ENCODE assay signal across 9 mouse cellular contexts in the genomic region with DNA sequence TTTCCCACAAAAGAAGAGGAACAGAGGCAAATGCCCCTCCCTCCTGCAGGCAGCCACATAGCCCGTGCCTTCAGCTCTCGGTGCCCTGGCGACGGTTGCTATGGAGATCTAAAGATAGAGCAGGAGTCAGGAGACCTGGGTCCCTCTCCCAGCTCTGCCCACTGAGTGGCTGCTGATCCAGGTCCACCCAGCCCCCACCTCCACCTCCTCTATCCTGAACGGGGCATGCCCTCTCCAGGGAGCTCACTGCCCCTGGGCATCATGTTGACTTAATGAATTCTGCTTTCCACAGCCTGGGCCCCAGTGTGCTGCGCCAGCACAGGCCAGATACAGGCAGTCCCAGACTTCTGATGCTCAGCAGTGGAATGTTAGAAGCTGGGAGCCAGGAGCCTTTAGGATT. TPM values are rescaled to one million over a fixed set of nuclear protein-coding genes. Genes with fewer than 3 reads are reported as not detected.
A peak's percentile ranks its signal among the peaks of the same experiment; 100 is the strongest.
DNase-seq lines count a peak whose midpoint lies in the region; ATAC-seq and TF ChIP-seq lines count a peak whose summit lies in the region.
"Had no signal": no experiment of that assay in that cellular context is flagged by ENCODE, and none has a peak within 500 bp of the region (broad histone marks: within the 10 kb centered on the region; RNA-seq: fewer than 3 reads in every experiment).

No protein-coding gene starts in this region.

- peaks cover 12% of the 10 kb centered on the region; the same call in 1 of the 2 replicates for H3K4me1 ChIP-seq in forebrain, embryonic 11.5 days (replicated peaks; ENCODE audit: control insufficient read depth, insufficient read depth, low read length)
- H3K4me1 ChIP-seq in intestine, embryonic 16.5 days (ENCODE audit: control insufficient read depth, insufficient read depth, low read length): no peaks in the 10 kb centered on the region
- H3K4me1 ChIP-seq in neural tube, embryonic 12.5 days: peaks cover 19% of the 10 kb centered on the region

- H3K27ac ChIP-seq in forebrain, embryonic 11.5 days (ENCODE audit: low read depth, low read length): peak overlapping the region; percentile 60
- no peak overlapping the region for H3K27ac ChIP-seq in intestine, embryonic 16.5 days (ENCODE audit: low read length)
- H3K27ac ChIP-seq in left cerebral cortex, adult 2 months: peak overlapping the region; percentile 74
- peak overlapping the region; percentile 65 for H3K27ac ChIP-seq in neural tube, embryonic 12.5 days

- intact Hi-C loops in left cerebral cortex, adult 2 months (cut with DNase I): no loop called here

- no peak for TF ChIP-seq CTCF in left cerebral cortex, adult 2 months (IDR thresholded peaks at IDR 0.05)

- peak; percentile 49 to 54 for DNase-seq in cerebellum, postnatal 14 days
- no peak for DNase-seq in cerebellum, adult 9-10 months
- DNase-seq in forebrain, embryonic 11.5 days (ENCODE audit: low spot score): peak; percentile 83
- DNase-seq in left cerebral cortex, adult 2 months (ENCODE audit: extremely low spot score in 1 of 2, low spot score in 2 of 2): peak; percentile 58 to 79
- no peak for DNase-seq in yolk sac, embryonic 10.5 days (ENCODE audit: low spot score)
- DNase-seq in gastrocnemius, postnatal 4 days (ENCODE audit: low spot score in 2 of 2): no peak

- peak; percentile 91 for ATAC-seq in forebrain, embryonic 11.5 days (replicated peaks; ENCODE audit: low FRiP score)
- peak; percentile 46; the same call in 1 of the 2 replicates for ATAC-seq in intestine, embryonic 16.5 days
- peak; percentile 95 for ATAC-seq in neural tube, embryonic 12.5 days (ENCODE audit: low FRiP score, low read depth)

- no peak overlapping the region; the same call in 1 of the 2 replicates for H3K4me2 ChIP-seq in forebrain, embryonic 11.5 days (ENCODE audit: low read depth, low read length, severe bottlenecking)
- H3K4me2 ChIP-seq in intestine, embryonic 16.5 days (ENCODE audit: low read depth, low read length): no peak overlapping the region
- peak overlapping the region; percentile 27; the same call in 1 of the 2 replicates for H3K4me2 ChIP-seq in neural tube, embryonic 12.5 days (replicated peaks)

- no peak overlapping the region; the same call in 1 of the 2 replicates for H3K9ac ChIP-seq in forebrain, embryonic 11.5 days (ENCODE audit: low read length)
- H3K9ac ChIP-seq in intestine, embryonic 16.5 days (ENCODE audit: low read depth, low read length): no peak overlapping the region
- H3K9ac ChIP-seq in neural tube, embryonic 12.5 days: no peak overlapping the region

- 4% methylated on average over 6 of the region's 6 CpGs for WGBS in forebrain, embryonic 11.5 days
- WGBS in intestine, embryonic 16.5 days: 17% methylated on average over 6 of the region's 6 CpGs
- WGBS in neural tube, embryonic 12.5 days: 4% methylated on average over 6 of the region's 6 CpGs

- no peaks in the 10 kb centered on the region for H3K27me3 ChIP-seq in forebrain, embryonic 11.5 days (ENCODE audit: control insufficient read depth, insufficient read depth, low read length)
- H3K27me3 ChIP-seq in intestine, embryonic 16.5 days (replicated peaks; ENCODE audit: control insufficient read depth, insufficient read depth, low read length): no peaks in the 10 kb centered on the region
- no peaks in the 10 kb centered on the region for H3K27me3 ChIP-seq in neural tube, embryonic 12.5 days (replicated peaks)

- H3K4me3 ChIP-seq in forebrain, embryonic 11.5 days (ENCODE audit: low read depth, low read length): no peak overlapping the region
- H3K4me3 ChIP-seq in intestine, embryonic 16.5 days (ENCODE audit: low read length): no peak overlapping the region
- H3K4me3 ChIP-seq in left cerebral cortex, adult 2 months: no peak overlapping the region
- no peak overlapping the region for H3K4me3 ChIP-seq in neural tube, embryonic 12.5 days
- H3K4me3 ChIP-seq: myocyte had no signal

- H3K36me3 ChIP-seq in forebrain, embryonic 11.5 days (ENCODE audit: control insufficient read depth, insufficient read depth, low read length): no peaks in the 10 kb centered on the region
- no peaks in the 10 kb centered on the region for H3K36me3 ChIP-seq in intestine, embryonic 16.5 days (ENCODE audit: control insufficient read depth, insufficient read depth, low read length)
- no peaks in the 10 kb centered on the region for H3K36me3 ChIP-seq in neural tube, embryonic 12.5 days

- no peaks in the 10 kb centered on the region for H3K9me3 ChIP-seq in forebrain, embryonic 11.5 days (ENCODE audit: control insufficient read depth, low read length)
- H3K9me3 ChIP-seq in intestine, embryonic 16.5 days (ENCODE audit: control insufficient read depth, low read length): no peaks in the 10 kb centered on the region
- no peaks in the 10 kb centered on the region for H3K9me3 ChIP-seq in neural tube, embryonic 12.5 days

RNA-seq across cellular contexts. Expression of gene Cdcp2, which starts 11.8 kb away (rescaled TPM):
- 0.17 TPM in 1 of 2 replicates, not detected in the other for polyA plus RNA-seq in forebrain, embryonic 11.5 days (2014; fragmentation: Nextera tagmentation; extraction: Ambion mirVana)
- polyA plus RNA-seq in intestine, embryonic 16.5 days (2015; fragmentation: Nextera tagmentation; extraction: Ambion mirVana): not detected in 2 replicates
- total RNA-seq in left cerebral cortex, adult 2 months (2021): not detected
- 0.34 and 0.37 TPM in 2 replicates for polyA plus RNA-seq in neural tube, embryonic 12.5 days (2016; fragmentation: Nextera tagmentation; extraction: Ambion mirVana)
- total RNA-seq in gastrocnemius, postnatal 4 days (2021): not detected
- polyA plus RNA-seq: myocyte had no signal

RNA-seq across cellular contexts. Expression of gene Cyb5rl, which starts 18.1 kb away (rescaled TPM):
- polyA plus RNA-seq in forebrain, embryonic 11.5 days (2014; fragmentation: Nextera tagmentation; extraction: Ambion mirVana): 5.2 and 6.9 TPM in 2 replicates
- 7.2 and 7.7 TPM in 2 replicates for polyA plus RNA-seq in intestine, embryonic 16.5 days (2015; fragmentation: Nextera tagmentation; extraction: Ambion mirVana)
- 1 to 10 TPM; 7.4 to 8.8 TPM for total RNA-seq in left cerebral cortex, adult 2 months (2021)
- 4.3 and 5.2 TPM in 2 replicates for polyA plus RNA-seq in neural tube, embryonic 12.5 days (2016; fragmentation: Nextera tagmentation; extraction: Ambion mirVana)
- 10 to 100 TPM; 16.2 to 21.5 TPM for total RNA-seq in gastrocnemius, postnatal 4 days (2021)

RNA-seq across cellular contexts. Expression of gene Mrpl37, which starts 18.2 kb away (rescaled TPM):
- polyA plus RNA-seq in forebrain, embryonic 11.5 days (2014; fragmentation: Nextera tagmentation; extraction: Ambion mirVana): 108 and 121 TPM in 2 replicates
- 112 and 117 TPM in 2 replicates for polyA plus RNA-seq in intestine, embryonic 16.5 days (2015; fragmentation: Nextera tagmentation; extraction: Ambion mirVana)
- total RNA-seq in left cerebral cortex, adult 2 months (2021): 10 to 100 TPM; 56.3 to 64.9 TPM
- polyA plus RNA-seq in neural tube, embryonic 12.5 days (2016; fragmentation: Nextera tagmentation; extraction: Ambion mirVana): 94.2 and 95.4 TPM in 2 replicates
- 10 to 100 TPM; 69.2 to 76.8 TPM for total RNA-seq in gastrocnemius, postnatal 4 days (2021)

Comparison
In these comparisons a context has a peak if more than half of its experiments do, and no peak if none do; other contexts are left out.
1. DNase-seq: peak in cerebellum, postnatal 14 days (2 of 2), forebrain, embryonic 11.5 days (single experiment) and left cerebral cortex, adult 2 months (2 of 2); none in cerebellum, adult 9-10 months (single experiment), yolk sac, embryonic 10.5 days (single experiment) and gastrocnemius, postnatal 4 days (0 of 2).
2. Peak in every context shown above with its lines, with median percentiles within 50 percentile points of each other: ATAC-seq.